Mouse (Mus musculus) erythroblast, embryonic 14.5 days (primary cell): ENCODE data around the gene Klhl31. TPM values are rescaled to one million over a fixed set of nuclear protein-coding genes. Genes with fewer than 3 reads are reported as not detected.

Source experiments
- H3K27me3 ChIP-seq: 2 replicates; pipeline ENCODE4 v1.6.1; 2012; ENCODE audit warnings: inconsistent platforms; ENCODE audit not compliant: control insufficient read depth
- H3K36me3 ChIP-seq: 2 replicates; pipeline ENCODE4 v1.6.1; 2012; ENCODE audit warnings: mild to moderate bottlenecking, inconsistent platforms; ENCODE audit not compliant: control insufficient read depth
- H3K4me1 ChIP-seq: 2 replicates; pipeline ENCODE4 v1.6.1; 2012; ENCODE audit warnings: inconsistent platforms; ENCODE audit not compliant: control insufficient read depth
- H3K4me3 ChIP-seq: replicated peaks from 2 replicates; pipeline ENCODE3; 2012; ENCODE audit warnings: moderate library complexity, mild to moderate bottlenecking, inconsistent platforms
- H3K9me3 ChIP-seq: 2 replicates; pipeline ENCODE4 v1.6.1; 2012; ENCODE audit warnings: low read length, inconsistent platforms, mixed read lengths; ENCODE audit not compliant: control insufficient read depth
- GATA1 ChIP-seq: IDR thresholded peaks from 2 replicates; pipeline ENCODE4 v1.6.1; 2012; ENCODE audit warnings: low read length, inconsistent platforms, mixed read lengths
- TAL1 ChIP-seq: IDR thresholded peaks from 3 replicates; pipeline ENCODE4 v1.6.1; 2012; ENCODE audit warnings: low read length, inconsistent platforms, mixed read lengths
- polyA plus RNA-seq: library from polyadenylated mRNA; stranded (reverse); fragments of >175 nt; gene quantifications from 2 replicates; pipeline ENCODE4 v1.2.3, GENCODE M21; 2012

The Klhl31 gene
- polyA plus RNA-seq, 1 experiment, result not detected

DNA sequence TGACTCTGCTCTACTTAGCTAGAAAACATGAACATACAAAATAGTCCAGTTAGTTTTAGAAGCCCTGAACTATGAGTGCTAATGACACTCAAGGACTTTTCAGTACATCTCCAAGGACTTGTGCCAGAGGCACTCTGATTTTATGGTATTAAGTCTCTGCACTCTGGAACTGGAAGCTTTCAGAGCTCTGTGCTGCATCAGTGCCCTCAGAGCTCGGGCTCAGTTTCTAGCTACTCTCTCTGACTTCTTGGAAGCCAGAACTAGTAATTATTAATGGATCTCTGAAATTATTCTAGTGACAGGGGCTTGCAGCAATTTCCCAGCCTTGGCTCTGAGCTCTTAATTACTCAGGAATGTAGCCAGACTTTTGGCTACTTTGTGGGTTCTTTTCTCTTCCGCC, 37.7 kb downstream of the Klhl31 start:
- Histone ChIP-seq H3K9me3 (no peaks in the 10 kb centered on the region; the same call in 1 of the 2 replicates), H3K4me1 (no peaks in the 10 kb centered on the region), H3K4me3 (no peak overlapping the region), H3K36me3 (no peaks in the 10 kb centered on the region), H3K27me3 (no peaks in the 10 kb centered on the region)
- TF ChIP-seq TAL1 (no peak), GATA1 (no peak)

DNA sequence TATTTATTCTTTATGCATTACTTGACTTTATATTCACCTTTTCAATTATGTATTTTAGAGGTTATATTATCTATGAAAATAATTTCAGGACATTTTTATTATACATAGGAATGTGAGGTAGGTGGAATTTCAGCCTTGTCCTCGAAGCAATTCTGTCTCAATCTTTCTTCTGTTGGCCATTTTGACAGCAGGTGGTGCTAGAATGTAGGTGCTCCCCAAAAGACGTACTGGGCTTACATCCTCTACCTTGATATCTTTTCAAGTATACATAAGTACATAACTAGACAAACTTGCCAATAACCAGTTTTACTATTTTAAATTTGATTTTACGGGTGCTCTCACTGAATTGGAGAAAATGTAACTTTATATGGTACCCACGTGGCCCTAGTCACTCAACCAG, 48.6 kb downstream of the Klhl31 start:
- Histone ChIP-seq H3K4me1 (no peaks in the 10 kb centered on the region), H3K9me3 (no peaks in the 10 kb centered on the region), H3K27me3 (no peaks in the 10 kb centered on the region), H3K4me3 (no peak overlapping the region), H3K36me3 (no peaks in the 10 kb centered on the region)
- TF ChIP-seq GATA1 (no peak), TAL1 (no peak)

DNA sequence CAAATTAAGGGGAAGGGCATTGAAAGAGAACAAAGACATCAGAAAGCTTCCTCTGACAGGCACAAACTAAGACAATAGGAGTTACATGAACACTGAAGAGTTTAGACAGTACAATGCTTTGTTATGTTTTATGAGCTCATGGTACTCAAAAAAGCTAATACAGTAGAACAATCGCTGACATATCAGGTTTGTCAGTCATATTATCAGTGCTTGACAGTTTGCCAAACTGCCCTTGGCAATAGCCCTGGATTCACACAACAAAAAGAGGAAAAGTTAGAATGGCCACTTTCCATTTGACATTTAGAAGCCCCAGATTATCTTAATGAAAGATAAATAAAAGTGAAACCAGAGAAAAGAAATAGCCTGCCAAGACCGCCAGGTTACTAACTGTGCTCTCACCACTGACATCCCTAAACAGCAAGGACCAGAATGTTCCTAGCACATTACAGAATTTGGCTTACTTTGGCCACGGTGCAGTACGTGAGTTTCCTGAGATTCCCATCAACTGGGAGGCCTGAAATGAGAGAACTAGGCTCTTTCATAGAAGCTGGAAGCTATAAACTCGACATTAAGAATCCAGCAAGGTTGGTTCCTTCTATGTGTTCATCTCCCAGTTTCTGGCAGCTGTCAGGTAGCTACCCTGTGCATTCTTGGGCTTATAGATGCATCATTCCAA, 49.7 kb downstream of the Klhl31 start:
- H3K4me1 ChIP-seq, result no peaks in the 10 kb centered on the region
- no peaks in the 10 kb centered on the region for H3K27me3 ChIP-seq
- no peaks in the 10 kb centered on the region for H3K36me3 ChIP-seq
- no peak overlapping the region for H3K4me3 ChIP-seq
- H3K9me3 ChIP-seq, result no peaks in the 10 kb centered on the region
- no peak for TF ChIP-seq TAL1
- no peak for TF ChIP-seq GATA1

DNA sequence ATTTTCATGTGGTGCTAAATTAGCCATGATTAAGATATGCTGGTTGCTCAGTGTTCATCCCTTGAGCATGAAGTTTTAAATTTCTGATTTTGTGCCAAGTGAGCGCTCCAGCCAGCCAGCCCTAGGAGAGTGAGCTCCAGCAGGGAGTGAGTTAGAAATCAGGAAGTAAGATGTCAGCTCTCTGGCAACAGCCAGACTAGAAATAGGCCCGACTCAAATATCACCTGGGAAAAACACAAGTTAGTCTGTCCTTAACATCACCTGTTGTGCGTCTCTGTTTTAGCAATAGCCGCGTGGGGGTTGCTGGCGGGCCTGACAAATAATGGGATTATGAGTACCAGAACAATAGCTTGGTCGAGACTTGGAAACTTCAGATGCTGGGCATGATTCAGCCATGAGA, 56.4 kb downstream of the Klhl31 start:
- Histone ChIP-seq H3K4me3 (no peak overlapping the region), H3K36me3 (no peaks in the 10 kb centered on the region), H3K9me3 (no peaks in the 10 kb centered on the region), H3K27me3 (no peaks in the 10 kb centered on the region), H3K4me1 (no peaks in the 10 kb centered on the region)
- TF ChIP-seq TAL1 (no peak), GATA1 (no peak)

DNA sequence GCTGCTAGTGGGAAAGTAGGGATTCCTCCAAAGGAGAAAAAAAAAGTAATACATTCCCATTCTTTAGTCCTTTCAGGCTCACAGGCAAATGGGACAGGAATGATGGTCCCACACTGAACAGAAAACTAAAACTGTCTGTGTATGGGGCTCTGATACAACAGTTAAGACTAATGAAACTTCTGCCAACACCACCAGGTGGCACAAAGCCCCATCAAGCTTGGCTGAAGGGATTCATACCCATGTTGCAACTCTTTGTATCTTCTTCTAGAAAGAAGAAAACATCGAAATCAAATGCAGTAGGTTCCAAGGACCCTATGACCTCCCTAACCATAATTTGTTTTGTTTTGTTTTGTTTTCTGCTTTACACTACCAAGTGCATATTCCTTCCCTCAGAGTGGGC, 57.1 kb downstream of the Klhl31 start:
- Histone ChIP-seq H3K9me3 (no peaks in the 10 kb centered on the region), H3K36me3 (no peaks in the 10 kb centered on the region), H3K27me3 (no peaks in the 10 kb centered on the region), H3K4me1 (no peaks in the 10 kb centered on the region), H3K4me3 (no peak overlapping the region)
- TF ChIP-seq TAL1 (no peak), GATA1 (no peak)

DNA sequence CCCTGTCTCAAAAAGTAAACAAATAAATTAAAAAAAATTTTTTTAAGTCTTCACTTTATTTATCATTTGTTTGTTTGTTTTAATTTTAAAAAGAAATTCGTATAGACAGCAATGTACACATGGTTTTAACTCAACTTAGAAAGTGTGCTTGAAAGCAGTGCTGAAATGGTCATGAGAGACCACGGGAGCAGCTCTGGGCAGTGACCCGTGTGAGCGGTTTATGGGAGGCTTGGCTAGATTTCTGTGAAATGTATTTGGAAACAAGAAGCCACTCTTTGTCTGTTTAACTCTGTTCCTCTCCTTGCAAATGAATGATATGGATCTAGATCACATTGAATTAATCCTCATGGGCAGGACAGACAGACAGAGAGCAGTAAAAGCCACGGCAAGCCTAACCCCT, 59.3 kb downstream of the Klhl31 start:
- Histone ChIP-seq H3K4me3 (no peak overlapping the region), H3K27me3 (no peaks in the 10 kb centered on the region), H3K9me3 (no peaks in the 10 kb centered on the region), H3K4me1 (no peaks in the 10 kb centered on the region), H3K36me3 (no peaks in the 10 kb centered on the region)
- TF ChIP-seq TAL1 (no peak), GATA1 (no peak)

DNA sequence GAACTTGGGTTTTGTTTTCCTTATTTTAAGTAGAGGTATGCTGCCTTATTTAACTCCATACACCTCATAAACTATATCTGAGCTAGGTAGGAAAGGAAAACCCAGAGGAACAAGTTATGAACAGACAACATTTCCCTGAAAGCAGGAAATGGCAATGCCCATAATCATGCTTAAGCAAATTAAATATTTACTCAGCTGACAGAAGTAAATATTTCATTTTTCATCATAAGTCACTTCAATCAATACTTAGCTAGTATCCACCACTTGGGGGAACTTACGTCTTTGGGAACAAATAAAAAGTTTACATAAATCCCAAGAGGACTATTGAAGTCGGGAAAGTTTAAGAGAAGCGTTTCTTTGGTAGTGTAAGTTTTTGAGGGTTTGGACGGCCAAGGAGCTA, 67.2 kb downstream of the Klhl31 start:
- Histone ChIP-seq H3K36me3 (no peaks in the 10 kb centered on the region), H3K4me3 (no peak overlapping the region), H3K27me3 (no peaks in the 10 kb centered on the region), H3K9me3 (no peaks in the 10 kb centered on the region), H3K4me1 (no peaks in the 10 kb centered on the region)
- TF ChIP-seq GATA1 (no peak), TAL1 (no peak)

DNA sequence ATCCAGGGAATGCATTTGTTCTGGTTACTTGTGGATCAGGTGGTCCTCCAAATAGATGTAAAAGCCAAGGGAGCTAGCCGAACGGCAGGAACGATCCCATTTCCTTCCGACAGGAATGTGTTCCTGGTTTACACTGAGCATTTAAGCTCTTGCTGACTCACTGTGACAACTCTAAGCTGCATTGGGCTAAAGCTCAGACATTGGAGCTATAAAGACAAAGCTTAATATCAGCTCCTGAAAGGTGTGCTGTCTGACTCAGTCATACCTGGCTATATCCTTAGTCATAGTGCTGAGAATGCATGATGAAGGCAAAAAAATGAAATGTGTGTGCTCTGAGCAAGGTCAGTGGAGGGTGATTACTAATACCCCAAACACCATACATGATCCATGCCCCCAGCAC, 67.8 kb downstream of the Klhl31 start:
- H3K4me1 ChIP-seq, result no peaks in the 10 kb centered on the region
- no peaks in the 10 kb centered on the region for H3K27me3 ChIP-seq
- H3K36me3 ChIP-seq, result no peaks in the 10 kb centered on the region
- H3K9me3 ChIP-seq, result no peaks in the 10 kb centered on the region
- no peak overlapping the region for H3K4me3 ChIP-seq
- no peak for TF ChIP-seq GATA1
- TF ChIP-seq TAL1, result no peak

DNA sequence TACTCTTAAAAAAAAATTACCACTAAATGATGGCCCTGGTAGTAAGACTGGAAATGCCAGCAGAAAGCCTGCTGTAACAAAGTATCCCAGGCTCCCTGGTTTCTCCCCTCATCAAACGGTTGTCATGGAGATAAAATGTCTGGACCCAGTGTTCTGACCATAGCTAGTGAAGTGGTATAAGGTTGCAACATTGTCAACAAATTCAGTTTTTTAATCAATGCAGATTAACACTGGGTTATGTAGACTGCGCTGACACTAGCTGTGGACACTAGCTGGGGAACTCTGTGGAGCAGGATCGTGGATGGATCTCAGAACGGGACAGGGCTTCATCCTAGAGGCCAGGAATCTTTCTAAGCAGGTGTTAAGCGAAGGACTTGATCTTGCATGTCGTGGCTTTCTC, 70.2 kb downstream of the Klhl31 start:
- Histone ChIP-seq H3K4me3 (no peak overlapping the region), H3K36me3 (no peaks in the 10 kb centered on the region), H3K9me3 (no peaks in the 10 kb centered on the region), H3K27me3 (no peaks in the 10 kb centered on the region), H3K4me1 (no peaks in the 10 kb centered on the region)
- TF ChIP-seq GATA1 (no peak), TAL1 (no peak)

DNA sequence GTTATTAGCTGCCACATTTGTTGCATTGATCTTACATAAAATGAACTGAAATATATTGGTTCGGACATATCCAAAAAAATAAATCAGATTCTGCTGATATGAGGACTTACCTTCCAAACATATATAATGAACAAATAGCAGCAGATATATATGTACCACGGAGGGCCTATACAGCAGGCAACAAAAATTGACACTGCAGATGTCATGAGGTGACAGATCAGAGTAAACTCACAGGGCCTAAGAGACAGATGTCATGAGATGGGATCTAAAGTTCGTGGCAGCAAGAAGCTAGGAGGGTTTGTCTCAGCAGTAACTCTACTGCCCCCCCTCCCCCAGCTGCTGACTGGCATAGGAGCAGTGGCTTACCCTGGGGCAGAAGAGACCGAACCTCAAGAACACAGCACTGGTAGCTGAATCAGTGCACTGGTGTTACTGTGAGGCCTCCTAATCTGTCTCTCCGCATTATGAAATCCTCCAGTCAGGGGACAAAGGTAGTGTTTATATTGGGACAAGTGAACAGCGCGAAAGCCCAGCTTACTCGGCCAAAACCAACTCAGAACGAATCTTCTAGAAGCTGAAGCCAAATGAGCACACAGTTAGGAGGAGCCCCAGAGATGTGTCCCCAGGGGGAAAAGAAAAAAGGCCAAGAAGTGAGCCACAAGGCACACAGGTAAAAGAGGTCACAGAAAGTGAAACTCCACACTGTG, 71.3 kb downstream of the Klhl31 start:
- H3K36me3 ChIP-seq, result no peaks in the 10 kb centered on the region
- TF ChIP-seq TAL1 (no peak), GATA1 (no peak)
- no peaks in the 10 kb centered on the region for H3K4me1 ChIP-seq

More for the DNA sequence above, 71.3 kb downstream of the Klhl31 start:
- Histone ChIP-seq H3K27me3 (no peaks in the 10 kb centered on the region), H3K4me3 (no peak overlapping the region), H3K9me3 (no peaks in the 10 kb centered on the region)
